Mouse (Mus musculus) R1 (cell line): ENCODE measurements at regions not wholly inside any gene's neighbourhood (a gene's known extent, or its start where the extent isn't known, plus 50 kb on each side); places are given as distances from the start of the nearest gene placed in this dataset.

Experiments used
- DNase-seq: peaks from one replicate; pipeline ENCODE4 v3.0.0-alpha.2; 2018; ENCODE audit warnings: low read depth, low spot score

DNA sequence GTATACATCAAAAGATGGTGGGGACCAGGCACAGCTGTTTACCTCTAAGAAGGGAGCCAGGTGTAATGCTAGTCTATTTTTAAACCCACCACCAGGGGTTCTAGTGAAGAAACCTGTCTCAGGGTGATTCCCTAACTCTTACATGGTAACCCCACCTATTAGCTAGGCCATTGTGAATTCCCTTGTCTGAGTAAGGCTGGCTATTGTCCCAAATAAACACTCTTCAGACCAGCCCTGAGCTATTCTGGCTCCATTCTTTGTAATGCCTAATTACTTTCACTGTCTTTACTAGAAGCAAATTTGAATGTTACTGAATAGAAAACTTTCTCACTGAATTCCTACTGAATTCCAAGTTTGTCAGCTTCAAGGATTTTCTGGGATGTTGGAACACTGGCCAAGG is 177.2 kb upstream of the Gm10800 start:
- DNase-seq: peak; percentile 87
